Mouse (Mus musculus) embryonic fibroblast, embryonic 13.5 days (primary cell): ENCODE data around the gene Mob4. TPM values are rescaled to one million over a fixed set of nuclear protein-coding genes. Genes with fewer than 3 reads are reported as not detected.
"Not testable (repeated sequence)": the region's sequence is repeated elsewhere in the genome, so short reads cannot be mapped to it uniquely, and the experiment has no call there.

Experiments
- H3K27ac ChIP-seq: 2 replicates; pipeline ENCODE4 v1.5.1; 2012; ENCODE audit warnings: low read length, control low read depth, inconsistent platforms; ENCODE audit not compliant: insufficient read depth
- H3K4me1 ChIP-seq: 2 replicates; pipeline ENCODE4 v1.6.1; 2011; ENCODE audit warnings: low read length; ENCODE audit not compliant: control insufficient read depth, insufficient read depth
- H3K4me3 ChIP-seq: 2 replicates; pipeline ENCODE4 v1.5.1; 2011; ENCODE audit warnings: mild to moderate bottlenecking, control low read depth, low read length; ENCODE audit not compliant: insufficient read depth
- CTCF ChIP-seq: IDR thresholded peaks from 2 replicates; pipeline ENCODE4 v1.5.1; 2011; ENCODE audit warnings: mild to moderate bottlenecking, control low read depth, low read length, moderate library complexity, borderline replicate concordance; ENCODE audit not compliant: insufficient read depth
- POLR2A ChIP-seq: IDR thresholded peaks from 2 replicates; pipeline ENCODE4 v1.6.1; 2011; ENCODE audit warnings: low read depth, mild to moderate bottlenecking, control low read depth, low read length, moderate library complexity
- polyA plus RNA-seq: library from polyadenylated mRNA; stranded (reverse); fragments of >200 nt; gene quantifications from 2 replicates; pipeline ENCODE4 v1.2.4, GENCODE M21; 2011; ENCODE audit warnings: low read depth; ENCODE audit not compliant: missing spikeins, insufficient read length

Mob4 gene
- polyA plus RNA-seq, 1 experiment, result 83.1 TPM

DNA sequence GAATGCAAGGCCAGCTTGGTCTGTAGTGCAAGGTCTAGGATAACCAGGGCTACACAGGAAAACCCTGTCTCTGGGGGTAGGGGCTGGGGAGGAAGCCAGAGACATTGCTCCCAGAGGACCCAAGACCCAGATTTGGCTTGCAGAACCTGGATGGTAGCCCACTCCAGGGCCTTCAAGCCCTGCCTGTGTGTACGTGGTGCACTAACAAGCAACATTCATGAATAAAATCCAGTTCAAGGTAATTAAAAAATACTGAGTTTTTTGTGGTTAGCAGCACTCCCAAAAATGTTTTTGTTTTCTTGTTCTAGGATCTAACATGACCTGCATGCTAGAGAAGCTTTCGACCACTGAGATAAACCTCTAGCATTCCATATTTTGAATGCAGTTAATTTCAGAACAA, 39.0 kb upstream of the Mob4 start:
- TF ChIP-seq POLR2A, result peak; percentile 29; the same call in 1 of the 2 replicates
- no peak for TF ChIP-seq CTCF
- Histone ChIP-seq H3K4me1 (peaks cover 2% of the 10 kb centered on the region; the same call in 1 of the 2 replicates), H3K4me3 (no peak overlapping the region), H3K27ac (no peak overlapping the region)

DNA sequence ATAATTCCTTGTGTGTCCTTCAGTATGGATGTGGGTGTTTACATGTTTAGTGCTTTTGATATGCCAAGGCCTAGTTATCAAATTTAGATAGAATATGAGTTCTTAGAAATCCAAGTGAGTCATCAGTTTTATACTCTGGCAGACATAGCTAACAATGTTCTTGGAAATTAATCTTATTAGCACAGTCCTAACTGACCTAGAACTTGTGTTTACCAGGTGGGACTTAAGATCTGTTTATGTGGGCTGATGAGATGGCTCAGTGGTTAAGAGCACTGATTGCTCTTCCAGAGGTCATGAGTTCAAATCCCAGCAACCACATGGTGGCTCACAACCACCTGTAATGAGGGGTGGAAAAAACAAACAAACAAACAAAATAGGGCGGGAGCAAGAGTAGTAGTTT, 38.6 kb upstream of the Mob4 start:
- Histone ChIP-seq H3K27ac (no peak overlapping the region), H3K4me1 (peaks cover 2% of the 10 kb centered on the region; the same call in 1 of the 2 replicates), H3K4me3 (no peak overlapping the region)
- TF ChIP-seq CTCF (no peak), POLR2A (no peak)

DNA sequence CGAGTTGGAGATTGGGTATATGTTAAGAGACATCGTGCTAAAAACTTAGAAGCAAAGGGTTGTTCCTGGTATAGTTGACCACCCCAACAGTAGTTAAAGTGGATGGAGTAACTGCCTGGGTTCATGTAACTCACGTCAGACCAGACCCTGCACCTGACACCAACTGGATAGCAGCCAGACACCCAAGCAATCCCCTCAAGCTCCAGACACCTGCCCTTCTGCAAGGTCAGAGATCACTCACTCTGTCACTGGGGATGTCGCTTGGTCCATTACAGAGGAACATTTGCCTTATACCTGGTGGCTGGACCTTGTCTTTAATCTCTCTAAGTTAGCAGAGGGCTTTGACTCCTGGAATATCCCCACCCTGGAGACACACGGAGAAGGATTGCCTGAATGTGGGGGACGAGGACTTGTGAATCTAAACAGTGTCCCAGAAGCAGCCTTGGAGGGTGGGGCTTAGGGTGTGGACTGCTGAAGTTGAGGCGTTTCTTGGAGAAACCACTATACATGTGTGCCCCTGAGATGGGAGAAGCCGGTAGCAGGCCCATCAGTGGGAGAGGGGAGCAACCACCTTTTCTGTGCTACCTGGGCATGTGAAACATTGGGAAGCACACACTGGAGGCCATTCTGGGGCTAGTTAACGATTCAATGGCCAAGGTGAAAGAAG, 24.0 kb upstream of the Mob4 start:
- no peaks in the 10 kb centered on the region for H3K4me1 ChIP-seq

DNA sequence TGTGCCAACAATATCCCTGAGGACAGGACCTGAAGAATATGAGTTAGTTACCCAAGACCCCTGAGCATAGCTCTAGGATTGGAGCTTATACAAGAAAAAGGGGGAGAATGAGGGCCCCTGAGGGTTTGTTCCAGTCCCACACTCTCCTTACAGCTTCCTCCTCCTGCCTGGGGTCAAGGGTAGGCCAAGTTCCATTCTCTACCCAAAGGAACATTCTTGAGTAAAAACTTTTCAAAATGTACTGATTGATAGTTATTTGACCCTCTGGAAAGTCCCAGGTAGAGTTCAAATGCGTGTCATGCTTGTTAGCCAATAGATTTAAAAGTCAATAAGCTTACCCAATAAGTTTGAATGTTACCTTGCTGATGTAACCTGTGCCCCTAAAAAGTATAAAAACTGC, 23.4 kb upstream of the Mob4 start:
- no peak for TF ChIP-seq CTCF
- no peak for TF ChIP-seq POLR2A
- Histone ChIP-seq H3K4me3 (no peak overlapping the region), H3K27ac (no peak overlapping the region), H3K4me1 (no peaks in the 10 kb centered on the region)

More for the DNA sequence above, 24.0 kb upstream of the Mob4 start:
- Histone ChIP-seq H3K27ac (no peak overlapping the region), H3K4me3 (no peak overlapping the region)
- TF ChIP-seq CTCF (no peak), POLR2A (no peak)

DNA sequence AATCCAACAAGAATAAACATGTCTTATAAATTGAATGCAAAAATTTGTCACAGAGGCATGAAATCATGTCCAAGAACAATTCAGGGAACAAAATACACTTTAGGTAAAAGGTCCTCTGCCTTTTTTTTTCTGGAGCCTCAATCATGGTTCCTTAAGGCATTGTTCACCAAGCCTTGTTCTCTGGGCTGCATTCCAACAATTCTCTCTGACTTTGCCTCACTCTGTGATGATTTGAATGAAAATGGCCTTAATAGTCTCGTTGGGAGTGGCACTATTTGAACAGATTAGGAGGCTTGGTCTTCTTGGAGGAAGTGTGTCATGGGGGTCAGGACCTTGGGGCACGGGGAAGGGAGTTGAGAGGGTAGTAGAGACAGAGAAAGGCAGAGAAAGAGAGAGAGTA, 22.6 kb upstream of the Mob4 start:
- no peak overlapping the region for H3K27ac ChIP-seq

DNA sequence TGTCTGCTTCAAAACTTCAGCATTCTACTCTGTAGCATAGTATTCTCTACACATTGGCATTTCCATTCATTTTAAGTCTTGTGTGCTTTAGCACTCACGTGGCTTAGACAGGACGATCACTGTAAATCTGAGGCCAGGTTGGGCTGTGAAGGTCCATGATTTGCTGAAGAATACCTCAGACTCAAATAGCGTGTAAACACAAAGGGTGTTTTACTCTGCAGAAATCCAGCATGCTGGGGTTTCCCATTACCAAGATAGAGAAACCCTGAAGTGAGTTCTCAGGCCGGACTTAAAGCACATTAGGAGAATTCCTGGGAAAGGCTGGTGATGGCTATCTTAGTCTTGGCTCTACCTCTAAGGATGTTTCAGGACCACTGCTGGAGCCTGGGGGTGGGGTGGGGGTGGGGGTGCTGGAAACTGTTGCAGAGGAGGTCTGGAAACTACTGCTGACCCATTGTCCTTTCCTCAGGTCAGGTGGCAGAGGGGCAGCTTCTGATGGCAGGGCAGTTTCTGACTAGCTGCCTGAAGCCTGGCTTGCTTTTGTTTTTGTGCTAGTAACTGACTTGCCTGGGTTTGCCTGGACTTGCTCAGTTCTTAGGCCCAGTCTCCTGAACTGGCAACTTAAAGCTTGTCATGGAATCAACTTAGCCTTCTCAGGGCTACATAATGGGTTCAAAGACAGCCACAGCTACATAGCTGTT, 21.8 kb upstream of the Mob4 start:
- Histone ChIP-seq H3K4me1 (no peaks in the 10 kb centered on the region), H3K4me3 (no peak overlapping the region)
- TF ChIP-seq POLR2A (no peak), CTCF (no peak)

More for the DNA sequence above, 22.6 kb upstream of the Mob4 start:
- no peak for TF ChIP-seq POLR2A
- no peak for TF ChIP-seq CTCF
- no peaks in the 10 kb centered on the region for H3K4me1 ChIP-seq
- H3K4me3 ChIP-seq, result no peak overlapping the region

DNA sequence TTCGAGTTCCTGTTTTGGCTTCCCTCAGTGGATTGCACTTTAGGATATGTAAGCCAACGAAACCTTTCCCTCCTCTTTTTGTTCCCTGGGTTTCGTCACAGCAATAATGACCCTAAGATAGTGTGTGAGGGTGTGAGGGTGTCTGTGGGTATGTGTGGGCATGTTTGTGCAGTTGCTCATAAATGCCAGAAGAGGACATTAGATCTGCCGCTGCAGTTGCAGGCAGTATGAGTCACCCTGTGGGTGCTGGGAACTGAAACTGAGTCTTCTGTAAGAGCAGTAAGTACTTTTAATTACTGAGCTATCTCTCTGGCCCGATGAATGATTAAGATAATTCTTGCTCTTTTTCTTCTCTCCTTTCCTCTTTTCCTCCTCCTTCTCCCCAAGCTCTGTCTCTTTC, 8.0 kb upstream of the Mob4 start:
- TF ChIP-seq CTCF, result no peak
- TF ChIP-seq POLR2A, result no peak
- Histone ChIP-seq H3K27ac (no peak overlapping the region), H3K4me3 (no peak overlapping the region), H3K4me1 (no peaks in the 10 kb centered on the region)

More for the DNA sequence above, 21.8 kb upstream of the Mob4 start:
- no peak overlapping the region for H3K27ac ChIP-seq

DNA sequence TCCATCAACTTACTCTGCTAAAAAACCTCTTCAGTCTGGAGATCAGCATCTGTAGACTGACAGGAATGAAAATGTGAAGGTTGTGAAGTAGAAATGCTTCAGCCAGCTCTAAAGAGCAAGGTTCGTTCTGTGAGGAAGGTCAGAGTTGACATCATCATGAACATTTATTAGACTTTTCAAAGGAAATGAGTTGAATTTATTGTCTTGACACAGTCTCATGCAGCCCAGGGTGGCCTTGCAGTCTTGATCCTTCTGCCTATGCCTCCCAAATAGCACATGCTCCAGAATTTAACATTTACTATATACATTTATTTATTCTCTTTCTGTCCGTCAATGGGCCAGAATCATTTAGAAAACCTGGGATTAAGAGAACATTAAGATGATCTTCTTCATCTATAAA, 7.5 kb upstream of the Mob4 start:
- no peak overlapping the region for H3K27ac ChIP-seq
- H3K4me1 ChIP-seq, result no peaks in the 10 kb centered on the region
- TF ChIP-seq POLR2A, result no peak
- TF ChIP-seq CTCF, result no peak
- H3K4me3 ChIP-seq, result no peak overlapping the region

DNA sequence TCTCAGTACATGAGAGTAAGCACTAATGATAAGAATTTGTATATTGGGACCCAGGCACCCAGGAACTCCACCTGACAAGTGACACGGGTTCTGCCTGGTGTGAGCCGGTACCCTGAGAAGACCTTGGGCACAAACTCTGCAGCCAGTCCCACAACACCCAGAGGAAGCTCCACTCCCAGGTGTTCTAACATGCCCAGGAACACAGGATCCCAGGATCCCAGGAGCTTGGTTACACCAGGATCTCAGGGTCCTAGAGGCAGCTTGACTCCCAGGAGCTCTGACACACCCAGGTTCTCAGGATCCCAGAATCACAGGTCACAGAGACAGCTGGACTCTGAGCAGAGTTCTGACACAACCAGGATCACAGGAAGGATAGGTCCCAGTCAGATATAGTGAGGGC, 6.9 kb upstream of the Mob4 start:
- H3K27ac ChIP-seq, H3K4me3 ChIP-seq, H3K4me1 ChIP-seq: not testable (repeated sequence)

DNA sequence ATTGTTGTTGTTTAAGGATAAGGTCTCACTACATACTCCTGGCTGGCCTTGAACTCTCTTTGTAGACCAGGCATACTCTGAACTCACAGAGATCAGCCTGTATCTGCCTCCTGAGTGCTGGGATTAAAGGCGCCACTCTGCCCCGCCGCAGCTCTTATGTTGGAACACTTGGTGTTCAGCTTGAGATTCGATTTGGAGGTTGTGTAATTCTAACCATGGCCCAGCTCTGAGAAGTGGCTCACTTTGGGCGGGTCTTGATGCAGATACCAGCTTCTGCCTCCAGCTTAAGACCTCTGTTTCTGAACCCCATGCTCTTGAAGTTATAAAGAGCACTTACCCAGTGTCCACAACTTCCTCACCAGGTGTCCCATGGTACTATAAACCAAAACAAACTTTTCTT, 1.3 kb upstream of the Mob4 start:
- H3K27ac ChIP-seq, result no peak overlapping the region
- TF ChIP-seq CTCF (no peak), POLR2A (no peak)
- H3K4me1 ChIP-seq, result peaks cover 2% of the 10 kb centered on the region; the same call in 1 of the 2 replicates
- H3K4me3 ChIP-seq, result no peak overlapping the region
